Mouse (Mus musculus) effector memory CD4-positive, alpha-beta T cell, adult 5 months (primary cell): ENCODE data around the gene Col9a3. TPM values are rescaled to one million over a fixed set of nuclear protein-coding genes. Genes with fewer than 3 reads are reported as not detected.

ENCODE experiments used
- polyA plus RNA-seq: library from polyadenylated mRNA; unstranded; fragments of 100-300 nt; shearing (Covaris generic); gene quantifications from one replicate; pipeline ENCODE4 v1.2.1, GENCODE M21; 2017

Gene Col9a3
- polyA plus RNA-seq, result 0.65 TPM

DNA sequence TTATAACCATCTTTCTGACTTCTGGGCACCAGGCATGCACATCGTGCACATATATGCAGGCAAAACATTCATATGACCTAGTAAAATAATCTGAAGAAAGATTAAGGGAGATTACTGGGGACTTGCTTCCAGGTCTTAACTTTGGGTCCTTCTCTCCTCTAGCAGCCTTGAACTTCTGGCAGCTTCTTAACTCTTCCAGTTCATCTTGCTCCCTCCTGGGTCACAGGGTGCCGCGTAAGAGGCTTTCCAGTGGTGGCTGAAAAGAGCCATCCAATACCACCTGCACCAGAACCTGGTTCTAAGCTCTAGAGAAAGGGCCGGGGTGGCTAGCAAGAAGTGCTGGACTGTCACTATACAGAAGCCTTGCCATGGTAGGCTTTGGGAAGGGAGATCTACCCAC lies at the start of gene Col9a3:
Col9a3 (plus strand) TSS at position 301 of the 400 bp plus-strand sequence.

DNA sequence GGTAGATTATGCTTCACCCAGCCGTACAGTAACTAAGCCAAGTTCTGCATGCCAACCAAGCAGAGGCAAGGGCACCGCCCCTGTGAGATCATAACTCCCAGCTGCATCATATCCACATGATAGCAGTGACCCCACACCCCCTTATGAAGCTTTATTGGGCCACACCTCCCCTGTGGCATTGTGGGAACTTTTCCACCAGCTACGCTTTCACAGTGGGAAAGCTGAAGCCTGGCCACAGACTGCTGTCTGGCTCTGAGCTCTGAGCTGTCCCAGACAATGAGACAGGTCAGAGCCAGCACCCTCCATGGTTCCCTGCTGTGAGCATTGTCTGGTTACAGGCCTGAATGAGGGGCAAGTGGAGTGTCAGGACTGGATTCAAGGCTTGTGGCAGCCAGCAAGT lies 16.6 kb upstream of the Col9a3 start, which contains the start of gene Mrgbp:
Mrgbp (plus strand) TSS at position 303 of the 400 bp plus-strand sequence.

DNA sequence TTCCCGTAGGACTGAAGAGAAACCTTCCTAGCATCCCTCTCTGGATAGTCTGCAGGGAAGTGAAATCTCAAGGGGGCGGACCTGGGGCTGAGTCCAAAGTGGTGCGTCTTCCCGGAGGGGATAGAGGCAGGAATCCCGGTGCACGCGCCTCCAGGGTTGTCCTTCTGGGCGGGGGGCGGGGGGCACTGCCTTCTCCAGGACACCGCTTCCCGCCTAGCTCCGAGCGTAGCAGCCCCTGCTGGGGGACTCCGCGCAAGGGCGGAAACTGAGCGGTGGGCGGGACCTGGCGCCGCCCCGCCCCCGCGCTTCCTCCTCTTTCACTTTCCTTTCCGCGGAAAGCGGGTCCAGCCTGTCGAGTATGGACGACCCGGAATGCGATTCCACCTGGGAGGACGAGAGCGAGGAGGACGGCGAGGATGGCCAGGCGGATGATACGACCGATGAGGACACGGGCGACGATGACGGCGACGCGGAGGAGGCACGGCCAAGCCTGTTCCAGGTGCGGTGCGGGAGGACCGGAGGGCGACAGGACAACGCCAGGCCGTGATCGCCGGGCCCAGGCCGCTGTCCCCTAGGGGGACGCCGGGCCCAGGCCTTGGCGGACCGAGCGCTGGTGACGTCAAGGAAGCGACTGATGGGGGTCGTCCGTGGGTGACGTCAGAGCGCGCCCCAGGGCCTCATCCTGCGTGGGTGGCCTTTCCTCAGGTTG lies 8.3 kb upstream of the Col9a3 start, which contains the start of gene Ogfr:
Ogfr (plus strand) TSS at position 123 of the 709 bp plus-strand sequence.

DNA sequence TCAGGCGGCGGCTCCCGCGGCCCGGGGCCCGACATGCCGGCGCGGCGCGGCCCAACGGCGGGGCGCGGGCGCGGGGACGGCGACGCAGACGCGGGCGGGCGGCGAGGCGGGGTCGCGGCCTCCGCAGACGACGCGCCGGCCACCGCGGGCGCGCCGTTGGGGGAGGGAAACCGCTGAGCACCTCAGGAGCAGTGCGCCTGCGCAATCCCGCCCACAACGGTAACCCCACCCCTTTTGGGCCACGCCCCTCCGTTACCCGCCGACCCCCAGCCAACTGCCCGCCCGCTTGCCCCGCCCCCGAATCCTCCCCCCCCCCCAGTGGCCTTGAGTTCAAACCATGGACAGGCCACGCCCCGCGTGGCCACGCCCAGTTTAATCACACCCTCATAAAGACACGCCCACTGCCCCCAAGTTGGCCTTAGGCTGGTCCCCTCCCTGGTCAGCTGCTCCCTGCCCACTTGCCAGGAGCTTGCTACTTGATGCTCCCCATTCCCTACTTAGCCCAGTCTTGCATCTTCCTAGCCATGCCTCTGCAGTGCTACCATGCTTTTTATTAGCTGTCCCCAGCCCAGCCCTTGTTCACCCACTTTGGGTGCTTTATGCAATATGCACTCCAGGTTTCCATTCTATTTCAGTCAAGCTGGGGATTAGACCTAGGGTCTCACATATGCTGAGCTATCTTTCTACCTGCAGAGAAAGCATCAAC lies 45.1 kb downstream of the Col9a3 start, which contains the start of gene Tcfl5:
Tcfl5 (minus strand) TSS at position 154 of the 706 bp plus-strand sequence.

Other genes starting within 250 kb of the Col9a3 start
- gene Slco4a1, start 141.5 kb upstream of the Col9a3 start, polyA plus RNA-seq, result 3.8 TPM
- not detected for gene Ntsr1, start 97.8 kb upstream of the Col9a3 start, polyA plus RNA-seq
- gene Mrgbp, start 16.5 kb upstream of the Col9a3 start, polyA plus RNA-seq, result 42.8 TPM
- 62.9 TPM for gene Ogfr, start 8.5 kb upstream of the Col9a3 start, polyA plus RNA-seq
- not detected for gene Tcfl5, start 44.9 kb downstream of the Col9a3 start, polyA plus RNA-seq
- gene Dido1, start 112.2 kb downstream of the Col9a3 start, polyA plus RNA-seq, result 37.2 TPM
- 18.7 TPM for gene Gid8, start 112.3 kb downstream of the Col9a3 start, polyA plus RNA-seq
- gene Slc17a9, start 127.5 kb downstream of the Col9a3 start, polyA plus RNA-seq, result 39.4 TPM
- not detected for gene Bhlhe23, start 179.1 kb downstream of the Col9a3 start, polyA plus RNA-seq